Mouse (Mus musculus): Measurements from ENCODE around the gene Trim41. TPM values are rescaled to one million over a fixed set of nuclear protein-coding genes. Genes with fewer than 3 reads are reported as not detected.
"Not testable (repeated sequence)": the region's sequence is repeated elsewhere in the genome, so short reads cannot be mapped to it uniquely, and the experiment has no call there.

The Trim41 gene
- total RNA-seq (2021): 10 to 100 TPM; 27.9 to 30.1 TPM

DNA sequence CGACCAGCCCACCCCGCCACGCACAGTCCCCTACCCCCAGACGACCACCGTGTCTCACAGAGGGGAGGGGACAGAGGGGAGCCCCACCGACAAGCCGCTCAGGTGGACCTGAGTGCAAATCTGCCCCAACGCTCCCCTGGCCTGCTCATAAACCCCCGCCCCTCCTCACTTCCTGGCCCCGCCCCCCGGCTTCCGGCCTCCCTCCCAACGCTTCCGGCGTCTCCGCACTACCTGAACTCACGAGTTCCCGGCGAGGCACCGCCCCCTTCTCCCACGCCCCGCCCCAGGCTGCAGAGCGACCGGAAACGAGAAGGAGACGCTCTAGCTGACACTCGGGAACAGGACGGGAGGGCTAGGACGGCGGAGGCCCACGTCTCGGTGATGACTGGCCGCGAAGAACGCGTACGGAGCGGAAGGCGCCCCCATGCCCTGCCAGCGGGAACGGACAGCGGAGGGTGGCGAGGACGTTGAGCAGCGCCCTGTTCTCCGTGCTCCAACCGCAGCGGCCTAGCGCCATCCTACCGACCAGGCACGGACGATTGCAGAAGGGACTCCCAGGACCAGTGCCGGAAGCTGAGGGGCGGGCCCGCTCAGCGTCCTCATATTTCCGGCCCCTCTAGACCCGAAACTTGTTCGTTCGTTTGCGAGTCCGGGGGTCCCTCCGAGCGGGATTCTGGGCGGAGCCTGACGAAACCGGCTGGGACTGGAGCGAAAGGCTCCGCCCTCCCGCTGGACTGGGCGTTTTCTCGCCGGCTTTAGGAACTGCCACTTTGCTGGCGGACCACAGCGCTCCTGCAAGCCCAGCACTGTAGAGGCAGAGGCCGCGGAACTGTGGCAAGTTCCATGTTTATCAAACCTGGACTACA lies at the start of gene Trim41:
Gene Trim41, minus strand, starts transcription at position 554 of the 866 bp plus-strand sequence.
- intact Hi-C loops (cut with DNase I): loop anchor here (1.0 kb wide), 1 partner anchor 16 kb away; no protein-coding TSS in a partner anchor

DNA sequence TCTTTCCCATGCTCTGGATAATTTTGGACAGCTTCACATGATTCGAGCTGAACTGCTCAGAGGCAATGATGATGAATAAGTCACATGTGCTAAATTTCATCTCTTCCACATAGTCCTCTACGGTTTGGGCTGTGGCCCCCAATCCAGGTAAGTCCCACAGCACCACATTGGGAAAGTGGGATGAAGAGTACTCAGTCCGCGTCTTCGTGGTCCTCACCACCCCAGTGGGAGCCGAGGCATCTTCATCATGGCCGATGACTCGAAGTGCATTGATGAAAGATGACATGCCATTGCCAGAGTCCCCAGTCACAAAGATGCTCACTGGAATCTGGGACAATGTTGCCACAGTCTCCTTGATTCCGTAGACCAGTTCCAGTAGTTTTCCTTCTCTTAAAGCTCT lies 49.3 kb upstream of the Trim41 start:
- intact Hi-C loops (cut with DNase I): no loop called here
- DNase-seq: no peak

More for the DNA sequence above, at the start of gene Trim41:
- peak; percentile 99 for DNase-seq

DNA sequence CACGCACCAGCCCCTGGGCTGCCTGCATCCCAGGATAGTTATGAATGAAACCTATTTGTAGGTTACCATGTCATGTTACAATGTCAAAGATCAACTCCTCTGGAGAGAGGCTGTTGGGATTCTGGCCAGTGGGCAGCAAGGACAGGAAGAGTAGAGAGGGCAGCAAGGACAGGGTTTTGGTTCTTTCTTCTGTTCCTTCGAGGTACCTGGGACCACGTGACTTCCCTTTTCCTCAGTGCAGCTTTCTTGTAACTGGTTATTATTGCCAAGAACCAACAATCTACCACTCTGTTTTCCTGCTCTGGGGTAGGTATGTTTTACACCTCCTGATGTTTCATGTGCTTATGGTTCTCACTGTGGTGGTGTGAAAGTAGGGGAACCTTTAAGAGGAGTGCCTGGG lies 46.7 kb upstream of the Trim41 start:
- intact Hi-C loops (cut with DNase I): no loop called here
- DNase-seq: no peak

DNA sequence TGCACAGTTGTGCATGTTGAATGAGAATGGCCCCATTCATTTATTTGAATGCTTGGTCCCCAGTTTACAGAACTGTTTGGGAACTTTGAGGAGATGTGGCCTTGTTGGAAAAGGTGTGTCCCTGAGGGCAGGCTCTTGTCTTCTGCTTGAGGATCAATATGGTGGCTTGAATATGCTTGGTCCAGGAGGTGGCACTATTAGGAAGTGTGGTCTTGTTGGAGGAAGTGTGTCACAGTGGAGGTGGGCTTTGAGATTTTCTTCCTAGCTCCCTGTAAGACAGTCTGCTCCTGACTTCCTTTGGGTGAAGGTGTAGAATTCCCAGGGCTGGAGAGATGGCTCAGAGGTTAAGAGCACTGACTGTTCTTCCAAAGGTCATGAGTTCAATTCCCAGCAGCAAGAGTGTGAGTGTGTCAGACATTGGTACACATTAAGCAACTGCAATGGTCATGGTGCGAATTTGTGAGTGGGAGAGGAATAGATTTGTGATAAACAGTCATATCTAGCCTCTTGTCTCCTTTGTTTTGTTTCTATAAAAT lies 45.7 kb upstream of the Trim41 start:
- intact Hi-C loops (cut with DNase I): no loop called here
- no peak for DNase-seq

DNA sequence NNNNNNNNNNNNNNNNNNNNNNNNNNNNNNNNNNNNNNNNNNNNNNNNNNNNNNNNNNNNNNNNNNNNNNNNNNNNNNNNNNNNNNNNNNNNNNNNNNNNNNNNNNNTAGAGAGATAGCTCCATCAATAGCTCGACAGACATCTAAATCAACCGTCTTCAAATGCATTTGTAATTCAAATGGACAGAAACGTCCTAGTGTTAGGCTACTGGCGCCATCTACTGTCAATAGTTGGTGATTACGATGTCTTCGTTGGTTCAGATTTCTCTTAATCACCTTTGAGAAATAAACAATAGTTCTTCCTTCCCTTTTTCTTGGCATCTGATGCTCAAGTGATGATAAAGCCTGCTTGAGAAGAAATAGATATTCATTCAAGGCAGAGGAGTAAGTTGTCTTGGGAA lies 41.9 kb upstream of the Trim41 start:
- intact Hi-C loops (cut with DNase I): loop anchor here (5.0 kb wide), 1 partner anchor 393 kb away; no protein-coding TSS in a partner anchor
- peak; percentile 54 to 72 for DNase-seq

DNA sequence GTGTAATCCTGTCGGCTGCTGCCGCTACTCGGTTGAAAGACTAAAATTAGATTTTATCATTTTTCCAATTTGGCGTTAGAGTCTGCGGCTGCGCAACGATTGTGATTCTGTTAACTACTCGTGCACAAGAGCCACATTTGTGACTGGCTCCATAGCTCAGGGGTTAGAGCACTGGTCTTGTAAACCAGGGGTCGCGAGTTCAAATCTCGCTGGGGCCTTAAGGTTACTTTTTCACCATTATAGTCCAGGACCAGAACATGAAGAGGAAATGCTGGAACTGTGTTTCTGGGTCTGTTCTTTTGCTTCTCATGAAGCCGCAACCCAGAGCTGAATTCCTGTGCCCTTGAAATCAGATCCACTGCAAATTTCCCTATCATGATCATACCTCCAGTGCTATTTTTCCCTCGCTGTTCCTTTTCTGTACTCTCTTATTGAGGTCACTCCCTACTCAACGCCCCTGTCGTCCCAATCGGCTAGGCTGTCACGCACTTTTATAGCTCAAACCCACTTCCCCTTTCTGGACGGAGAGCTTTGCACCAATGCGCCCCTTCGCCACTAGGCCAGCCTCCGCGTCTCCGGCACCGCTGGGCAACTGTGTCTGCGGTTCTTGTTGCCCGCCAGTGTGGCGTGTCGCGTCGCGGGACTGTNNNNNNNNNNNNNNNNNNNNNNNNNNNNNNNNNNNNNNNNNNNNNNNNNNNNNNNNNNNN lies 36.5 kb upstream of the Trim41 start:
- peak; percentile 92 to 93 for DNase-seq
- intact Hi-C loops (cut with DNase I): no loop called here

DNA sequence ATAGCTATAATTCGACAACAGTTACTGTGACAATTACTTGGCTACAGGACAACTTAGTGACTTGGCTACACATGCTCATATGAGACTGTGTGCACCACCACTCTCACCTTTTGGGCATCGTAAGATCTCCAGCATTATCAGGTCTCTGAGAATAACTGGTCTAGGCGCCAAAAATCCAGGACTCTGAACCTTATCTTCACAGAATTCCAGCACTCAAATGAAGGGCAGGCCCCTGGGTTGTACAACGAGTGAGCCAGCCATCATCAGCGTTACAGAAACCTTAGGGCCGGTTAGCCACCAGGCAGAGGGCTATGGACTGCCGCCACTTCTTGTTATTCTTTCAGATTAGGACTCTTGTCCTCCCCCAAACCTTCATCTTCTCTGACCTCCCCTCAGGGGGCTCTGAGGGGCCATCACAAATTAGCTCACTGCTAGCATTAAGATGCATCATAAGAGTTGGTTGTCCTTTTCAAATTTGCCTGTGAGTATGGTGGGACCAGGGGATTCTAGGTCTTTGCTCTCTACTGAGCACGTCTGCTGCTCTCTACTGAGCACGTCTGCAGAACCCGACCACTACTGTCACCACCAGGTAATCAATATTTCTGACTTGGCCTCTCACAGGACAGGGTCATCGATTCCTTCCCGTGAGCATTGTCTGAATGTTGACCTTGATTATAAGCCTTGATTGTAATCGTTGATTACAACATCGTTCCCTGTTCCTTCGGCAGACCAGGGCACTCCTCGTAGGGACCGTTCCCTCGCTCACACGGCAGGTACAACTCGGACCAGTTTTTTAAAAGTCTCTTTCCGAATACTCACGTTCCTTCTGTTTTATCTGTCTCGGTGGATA lies 35.7 kb upstream of the Trim41 start:
- DNase-seq: peak in 1 of 2 experiments; percentile 12
- intact Hi-C loops (cut with DNase I): no loop called here

DNA sequence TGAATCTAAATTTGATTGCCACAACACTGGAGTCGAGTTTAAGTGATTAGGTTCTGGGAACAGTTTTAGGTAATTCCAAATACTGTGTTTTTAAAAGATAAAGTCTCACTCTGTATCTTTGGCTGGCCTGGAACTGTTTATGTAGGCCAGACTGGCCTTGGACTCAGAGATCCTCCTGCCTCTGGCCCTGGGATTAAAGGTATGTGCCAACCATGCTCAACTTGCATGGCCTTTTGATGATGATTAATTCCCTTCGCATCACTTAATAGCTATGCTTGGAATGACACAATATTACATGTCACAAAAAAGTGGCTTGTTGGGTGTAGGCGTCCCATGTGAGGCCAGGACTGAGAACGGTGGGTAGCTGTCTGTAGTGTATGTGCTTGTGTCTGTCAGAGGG lies 35.0 kb upstream of the Trim41 start:
- intact Hi-C loops (cut with DNase I): no loop called here
- no peak for DNase-seq

DNA sequence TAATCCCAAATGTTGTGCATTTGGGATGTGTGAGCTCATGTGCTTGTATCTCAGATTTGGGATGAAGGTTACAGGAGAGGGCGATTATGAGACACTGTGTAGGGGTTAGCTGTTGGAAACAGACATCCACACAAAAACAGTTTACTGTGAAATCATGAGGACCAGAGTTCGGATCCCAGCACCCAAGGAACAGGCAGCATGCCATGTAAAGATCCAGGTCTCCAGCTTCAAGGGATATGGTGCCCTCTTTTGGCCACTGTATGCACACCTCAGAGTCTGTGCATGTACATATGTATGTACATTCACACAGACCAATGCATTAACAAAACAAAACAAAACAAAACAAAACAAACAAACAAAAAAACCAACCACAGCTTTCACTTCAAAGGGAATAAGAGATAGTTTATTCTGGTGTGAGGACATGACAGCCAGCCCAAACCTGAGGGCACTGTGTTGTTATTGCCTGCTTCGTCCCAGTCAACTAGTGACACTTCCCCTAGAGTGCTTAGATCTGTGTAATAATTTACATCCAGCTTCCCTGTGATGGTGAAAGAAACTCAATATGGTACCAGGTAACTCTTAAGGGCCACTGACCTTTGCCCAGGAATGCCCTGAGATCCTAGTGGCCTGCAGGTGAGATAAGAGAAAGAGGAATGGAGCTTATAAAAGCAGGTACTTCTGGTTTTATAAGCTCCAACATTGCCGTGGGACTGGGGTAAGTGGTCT lies 34.3 kb upstream of the Trim41 start:
- intact Hi-C loops (cut with DNase I): no loop called here
- DNase-seq: no peak

DNA sequence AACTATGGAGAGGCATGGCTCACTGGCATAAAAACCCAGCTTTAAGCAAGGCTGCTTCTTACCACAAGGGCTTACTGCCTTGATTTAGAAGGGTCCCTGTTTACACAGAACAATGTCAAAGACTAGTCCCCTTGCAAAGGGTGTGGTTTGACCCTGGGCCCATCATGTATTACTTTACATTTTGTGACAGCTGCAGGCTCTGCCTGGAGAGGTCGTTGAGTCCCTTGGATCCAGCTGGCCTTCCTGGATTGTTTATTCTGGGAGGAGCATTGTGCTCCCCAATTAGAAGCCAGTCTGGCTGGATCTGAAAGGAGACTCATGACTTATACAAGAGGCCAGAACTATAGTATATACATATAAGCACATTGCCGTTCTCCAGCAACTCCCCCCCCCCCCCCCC lies 33.1 kb upstream of the Trim41 start:
- intact Hi-C loops (cut with DNase I): no loop called here
- no peak for DNase-seq

DNA sequence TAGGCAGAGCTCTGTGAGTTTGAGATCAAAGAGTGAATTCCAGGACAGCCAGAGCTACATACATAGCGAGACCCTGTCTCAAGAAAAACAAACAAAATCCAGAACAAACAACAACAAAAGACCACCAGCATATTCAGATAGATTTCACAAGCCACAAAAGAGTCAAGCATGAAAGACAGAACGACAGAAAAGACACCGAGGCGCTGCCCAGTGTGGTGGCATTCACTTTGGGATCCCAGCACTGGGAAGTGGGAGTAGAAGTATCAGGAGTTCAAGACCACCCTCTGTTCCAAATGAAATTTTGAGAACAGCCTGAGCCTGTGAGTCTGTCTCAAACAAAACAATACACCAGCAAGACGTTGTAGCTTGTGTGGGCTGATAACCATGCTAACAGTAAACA lies 29.7 kb upstream of the Trim41 start:
- no peak for DNase-seq
- intact Hi-C loops (cut with DNase I): no loop called here

DNA sequence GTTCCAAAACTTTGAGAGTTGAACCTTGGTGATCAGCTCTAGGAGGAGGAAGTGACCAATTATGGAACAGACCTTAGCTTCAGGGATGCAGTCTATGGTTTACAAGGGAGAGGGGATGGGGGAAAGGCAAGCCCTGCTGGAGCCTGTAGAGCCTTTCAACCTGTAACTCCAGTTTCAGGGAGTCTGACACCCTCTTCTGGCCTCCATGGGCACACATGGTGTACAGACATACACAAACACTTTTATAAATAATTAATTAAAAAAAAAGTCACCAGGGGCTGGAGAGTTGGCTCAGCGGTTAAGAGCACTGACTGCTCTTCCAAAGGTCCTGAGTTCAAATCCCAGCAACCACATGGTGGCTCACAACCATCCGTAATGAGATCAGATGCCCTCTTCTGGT lies 29.2 kb upstream of the Trim41 start:
- DNase-seq; intact Hi-C loops (cut with DNase I): not testable (repeated sequence)

DNA sequence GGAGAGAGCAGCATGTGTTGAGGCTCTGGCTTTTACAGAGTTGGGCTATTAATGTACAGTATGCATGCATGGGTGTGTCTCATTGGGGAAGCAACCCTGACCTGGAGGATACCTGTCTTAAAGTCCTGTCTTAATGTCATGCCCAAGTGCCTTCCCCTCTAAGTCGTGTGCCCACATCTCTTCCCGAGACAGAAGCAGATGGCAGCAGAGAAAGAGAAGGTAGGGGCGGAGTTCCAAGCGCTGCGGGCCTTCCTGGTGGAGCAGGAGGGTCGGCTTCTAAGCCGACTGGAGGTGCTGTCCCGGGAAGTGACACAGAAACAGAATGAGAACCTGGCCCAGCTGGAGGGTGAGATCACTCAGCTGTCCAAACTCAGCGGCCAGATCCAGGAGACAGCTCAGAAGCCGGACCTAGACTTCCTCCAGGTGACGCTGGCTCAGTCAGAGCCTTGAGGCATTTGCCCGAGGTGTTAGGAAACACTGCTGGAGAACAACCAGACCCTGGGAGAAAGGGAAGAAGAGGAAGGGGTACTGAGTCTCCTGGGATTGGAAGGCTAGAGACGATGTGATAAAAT lies 28.2 kb upstream of the Trim41 start:
- no peak for DNase-seq
- intact Hi-C loops (cut with DNase I): no loop called here

DNA sequence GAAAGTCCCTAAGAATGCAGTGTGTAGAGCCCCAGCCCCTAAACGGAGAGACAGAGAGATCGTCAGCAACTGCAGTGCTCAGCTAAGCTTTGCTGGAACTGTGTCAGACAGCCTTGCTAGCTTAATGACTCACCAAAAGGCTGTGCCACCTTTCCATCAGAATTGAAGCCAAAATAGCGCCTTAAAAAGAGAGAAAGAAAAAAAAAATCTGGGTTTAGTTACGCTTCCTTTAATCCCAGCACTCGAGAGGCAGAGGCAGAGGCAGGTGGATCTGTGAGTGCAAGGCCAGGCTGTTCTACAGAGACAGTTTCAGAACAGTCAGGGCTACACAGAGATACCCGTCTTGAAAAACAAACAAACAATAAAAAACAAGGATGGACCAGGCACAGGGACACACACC lies 27.2 kb upstream of the Trim41 start:
- no peak for DNase-seq
- intact Hi-C loops (cut with DNase I): no loop called here

DNA sequence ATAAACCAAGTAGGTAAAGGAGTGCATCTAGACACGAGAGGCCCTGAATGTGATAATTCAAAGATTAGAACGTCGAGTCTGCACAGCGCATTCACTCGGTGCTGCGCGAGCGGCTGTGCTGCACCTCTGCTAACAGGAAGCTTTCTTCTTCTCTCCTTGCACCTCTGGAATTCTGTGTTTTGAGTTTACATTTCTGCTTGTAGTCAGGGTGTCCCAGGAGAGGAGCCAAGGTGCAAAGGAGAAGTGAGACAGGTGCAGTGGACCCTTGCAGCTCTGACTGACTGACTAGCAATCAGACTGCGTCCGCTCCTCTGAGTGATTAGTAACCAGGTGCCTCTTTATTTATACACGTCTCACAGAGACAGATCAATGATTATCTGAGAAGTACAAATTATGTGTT lies 26.0 kb upstream of the Trim41 start:
- DNase-seq: no peak
- intact Hi-C loops (cut with DNase I): no loop called here

DNA sequence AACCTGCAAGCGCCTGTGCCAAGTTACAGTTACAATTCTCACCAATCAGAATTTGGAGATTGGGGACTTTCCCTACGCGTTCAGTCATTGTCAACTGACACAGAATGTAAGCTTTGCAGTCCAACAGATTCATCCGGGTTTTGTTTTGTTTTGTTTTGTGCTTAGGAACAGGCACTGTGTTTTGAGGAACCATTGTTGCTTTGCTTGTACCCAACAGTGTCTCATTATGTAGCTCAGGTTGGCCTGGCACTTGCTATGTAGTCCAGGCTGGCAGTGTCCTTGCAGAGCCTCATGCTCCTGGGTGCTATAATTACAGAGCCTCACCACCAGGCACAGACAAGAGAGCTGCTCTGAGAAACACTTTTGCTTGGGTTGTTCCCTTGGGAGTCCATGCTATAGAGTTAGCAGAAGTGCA lies 25.2 kb upstream of the Trim41 start:
- DNase-seq: no peak

DNA sequence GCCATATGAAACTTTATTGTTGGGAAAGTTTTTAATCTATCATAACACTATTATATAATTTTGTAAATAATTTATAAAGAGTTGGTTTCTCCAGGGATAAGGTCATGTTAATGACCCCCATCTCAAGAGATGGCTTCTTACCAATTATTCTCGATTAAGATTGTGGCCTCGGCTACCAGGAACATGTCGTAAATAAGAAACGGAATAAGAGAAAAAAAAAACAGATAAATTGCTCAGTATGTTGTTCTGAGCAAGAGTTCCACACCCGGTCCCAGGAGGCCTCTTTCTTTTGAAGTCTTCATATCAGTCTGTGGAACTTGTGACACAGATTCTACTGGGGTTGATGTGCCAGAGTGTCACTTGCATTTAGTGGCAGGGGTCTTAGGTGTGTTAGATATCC lies 24.1 kb upstream of the Trim41 start:
- DNase-seq: no peak
- intact Hi-C loops (cut with DNase I): no loop called here

More for the DNA sequence above, 25.2 kb upstream of the Trim41 start:
- intact Hi-C loops (cut with DNase I): no loop called here

DNA sequence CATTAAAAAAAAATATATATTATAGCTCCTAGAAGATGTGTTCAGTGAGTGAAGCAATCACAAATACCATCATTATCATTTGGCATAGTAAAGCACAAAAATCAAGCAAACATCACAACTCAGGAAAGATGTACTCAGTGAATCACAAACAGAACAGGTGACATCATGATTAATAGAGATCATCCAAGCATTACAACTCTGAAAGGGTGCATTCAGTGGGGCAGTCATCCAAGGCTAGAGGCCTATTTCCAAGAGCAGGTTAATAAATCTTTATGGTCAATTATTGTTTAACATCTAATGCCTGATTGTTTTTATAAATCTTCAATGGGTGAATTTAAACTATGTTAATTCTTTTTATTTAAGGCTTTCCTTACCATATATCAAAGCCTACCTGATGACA lies 23.7 kb upstream of the Trim41 start:
- intact Hi-C loops (cut with DNase I): no loop called here
- DNase-seq: no peak

DNA sequence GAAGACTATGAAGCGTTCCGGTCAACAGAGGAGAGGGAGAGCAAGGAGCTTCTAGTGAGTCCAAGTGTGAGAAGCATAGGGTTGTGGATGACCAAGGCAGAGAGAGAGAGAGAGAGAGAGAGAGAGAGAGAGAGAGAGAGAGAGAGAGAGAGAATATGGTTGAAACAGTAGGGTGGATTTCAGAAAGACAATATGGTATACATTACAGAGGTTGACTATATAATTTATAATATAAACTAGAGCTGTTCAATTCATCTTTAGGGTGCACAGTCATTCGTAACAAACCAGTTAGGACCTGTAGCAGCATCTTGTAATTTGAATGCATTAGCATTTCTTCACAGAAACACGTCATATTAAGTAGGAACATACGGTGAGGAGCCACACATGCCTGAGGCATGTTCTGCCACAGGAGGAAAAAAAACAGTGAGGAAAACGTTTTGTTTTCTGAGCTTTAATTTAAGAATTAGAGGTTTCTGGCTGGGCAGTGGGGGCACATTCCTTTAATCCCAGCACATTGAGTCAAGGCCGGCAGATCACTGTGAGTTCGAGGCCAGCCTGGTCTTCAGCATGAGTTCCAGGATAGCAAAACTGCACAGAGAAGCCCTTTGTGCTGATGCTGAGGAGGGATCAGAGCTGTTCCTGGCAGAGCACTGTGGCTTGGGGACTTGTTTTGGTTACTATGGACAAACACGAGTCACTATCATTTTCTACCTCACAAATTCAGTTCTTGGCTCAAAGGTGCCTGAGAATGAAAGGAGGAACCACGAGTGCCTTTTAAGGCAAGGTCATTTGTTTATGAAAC lies 21.9 kb upstream of the Trim41 start:
- intact Hi-C loops (cut with DNase I): no loop called here
- no peak for DNase-seq
